Mouse (Mus musculus) lung, adult 2 months (tissue): ENCODE measurements around the gene Mcam. TPM values are rescaled to one million over a fixed set of nuclear protein-coding genes. Genes with fewer than 3 reads are reported as not detected.
A peak's percentile ranks its signal among the peaks of the same experiment; 100 is the strongest.

Experiments used
- DNase-seq: peaks from one replicate; pipeline ENCODE4 v3.0.0; 2022
- H3K4me1 ChIP-seq: fragments of 200-500 bp; 2 replicates; pipeline ENCODE4 v1.6.1; 2011; ENCODE audit warnings: low read length; ENCODE audit not compliant: control insufficient read depth, insufficient read depth
- H3K4me3 ChIP-seq: fragments of 200-500 bp; replicated peaks from 2 replicates; pipeline ENCODE3; 2011; ENCODE audit warnings: low read depth, mild to moderate bottlenecking, control low read depth, low read length; ENCODE audit errors: extremely low read depth
- CTCF ChIP-seq: fragments of 200-500 bp; IDR thresholded peaks from 2 replicates; pipeline ENCODE4 v1.5.1; 2011; ENCODE audit warnings: mild to moderate bottlenecking, low read length, control low read depth; ENCODE audit not compliant: insufficient read depth
- POLR2A ChIP-seq: fragments of 200-500 bp; IDR thresholded peaks from 2 replicates; pipeline ENCODE4 v1.6.1; 2011; ENCODE audit warnings: low read depth, mild to moderate bottlenecking, control low read depth, low read length, borderline replicate concordance; ENCODE audit errors: extremely low read depth
- WGBS: fragments of 180-500 bp; shearing (Covaris S2); methylation state at CpG from one replicate; pipeline ENCODE4 v1.1.7; 2018; 5-methylcytosine and 5-hydroxymethylcytosine counted together
- polyA plus RNA-seq: library from polyadenylated mRNA; depleted of rRNA; stranded (reverse); fragments of >200 nt; gene quantifications from 2 replicates; pipeline ENCODE4 v1.2.3, GENCODE M21; 2012; rRNA removed

The Mcam gene
- 170 and 209 TPM in 2 replicates for polyA plus RNA-seq

GRCm38 (mm10) chr9:44134101-44134850, at the start of gene Mcam:
Gene Mcam, plus strand, starts transcription at chr9:44134469.
- peaks cover 6% of the 10 kb centered on the region for H3K4me1 ChIP-seq
- peak within 1 kb of the TSS; percentile 65 for H3K4me3 ChIP-seq
- TF ChIP-seq POLR2A: peak; percentile 88
- no peak for TF ChIP-seq CTCF
- WGBS: under 1% methylated on average over 54 of the region's 55 CpGs
- peak; percentile 71 for DNase-seq

GRCm38 (mm10) chr9:44084659-44085229, 49.5 kb upstream of the Mcam start:
- TF ChIP-seq POLR2A: peak; percentile 77
- TF ChIP-seq CTCF: no peak
- peak overlapping the region; percentile 59 for H3K4me3 ChIP-seq
- WGBS: under 1% methylated on average over 62 of the region's 62 CpGs
- H3K4me1 ChIP-seq: peaks cover 12% of the 10 kb centered on the region
- peak; percentile 96 for DNase-seq

DNA sequence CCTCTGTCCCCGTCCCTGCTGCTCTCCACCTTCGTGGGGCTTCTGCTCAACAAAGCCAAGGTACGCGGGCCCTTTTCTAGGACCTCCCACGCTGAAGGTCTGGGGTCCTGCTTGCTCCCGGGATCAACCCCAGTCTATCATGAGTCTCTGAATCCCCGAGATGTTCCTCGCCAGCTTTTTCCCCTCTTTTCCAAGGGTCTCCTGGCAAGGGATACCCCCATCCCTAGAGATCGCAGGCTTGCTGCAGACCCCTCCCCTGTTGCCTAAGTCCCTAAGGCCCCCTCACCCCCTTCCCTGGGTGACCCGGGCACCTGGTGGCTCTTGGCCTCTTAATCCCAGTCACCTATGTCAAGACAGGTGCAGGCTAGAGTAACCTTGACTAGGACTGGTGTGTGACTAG, 49.0 kb upstream of the Mcam start:
- WGBS: 9% methylated on average over 10 of the region's 10 CpGs
- Histone ChIP-seq H3K4me1 (peaks cover 12% of the 10 kb centered on the region), H3K4me3 (peak overlapping the region; percentile 59)
- TF ChIP-seq POLR2A: no peak
- TF ChIP-seq CTCF: no peak
- no peak for DNase-seq

- TF ChIP-seq POLR2A (peak; percentile 14; the same call in 1 of the 2 replicates), CTCF (no peak)
- Histone ChIP-seq H3K4me1 (peaks cover 12% of the 10 kb centered on the region), H3K4me3 (peak overlapping the region; percentile 46)
- DNase-seq: no peak
- 60% methylated on average over 15 of the region's 15 CpGs for WGBS
Observed at GRCm38 (mm10) chr9:44085741-44086665, 48.3 kb upstream of the Mcam start.

GRCm38 (mm10) chr9:44086960-44087359, 47.3 kb upstream of the Mcam start:
- no peak for TF ChIP-seq POLR2A
- no peak for TF ChIP-seq CTCF
- 68% methylated on average over 10 of the region's 10 CpGs for WGBS
- peaks cover 12% of the 10 kb centered on the region for H3K4me1 ChIP-seq
- no peak for DNase-seq
- no peak overlapping the region for H3K4me3 ChIP-seq

DNA sequence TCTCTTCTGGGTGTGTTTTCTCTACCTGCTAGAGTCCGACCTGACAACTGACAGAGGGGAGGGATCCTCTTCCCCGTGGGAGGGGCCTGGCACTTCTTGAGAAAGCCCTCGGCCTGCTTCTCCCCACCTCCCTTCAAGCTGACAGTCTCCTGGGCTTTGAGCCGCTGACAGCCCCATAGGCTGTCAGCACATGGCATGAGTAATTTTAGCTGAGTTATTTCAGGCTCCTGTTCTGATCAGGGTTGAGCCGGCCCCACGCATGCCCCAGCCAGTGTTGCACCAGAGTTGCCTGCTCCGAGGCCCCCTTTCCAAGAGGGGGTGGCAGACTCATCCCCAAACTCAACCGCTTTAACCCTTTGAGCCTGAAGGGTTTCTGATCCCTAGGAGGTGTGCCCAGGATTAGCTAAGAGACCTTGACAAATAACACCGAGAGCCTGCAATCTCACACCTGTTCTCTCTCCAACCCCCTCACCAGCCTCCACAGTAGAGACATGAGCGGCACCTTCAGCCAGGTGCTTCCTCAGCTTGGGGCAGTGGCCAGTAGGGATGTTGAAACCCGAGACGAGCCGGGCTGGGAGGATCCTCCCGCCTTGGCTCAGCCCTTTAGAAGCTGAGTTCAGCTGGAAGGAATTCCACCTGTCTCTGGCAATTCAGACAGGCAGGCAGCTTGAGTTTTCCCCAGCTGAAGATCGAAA, 46.4 kb upstream of the Mcam start:
- TF ChIP-seq POLR2A (no peak), CTCF (no peak)
- Histone ChIP-seq H3K4me3 (no peak overlapping the region), H3K4me1 (peaks cover 12% of the 10 kb centered on the region)
- no peak for DNase-seq
- WGBS: 32% methylated on average over 15 of the region's 15 CpGs

DNA sequence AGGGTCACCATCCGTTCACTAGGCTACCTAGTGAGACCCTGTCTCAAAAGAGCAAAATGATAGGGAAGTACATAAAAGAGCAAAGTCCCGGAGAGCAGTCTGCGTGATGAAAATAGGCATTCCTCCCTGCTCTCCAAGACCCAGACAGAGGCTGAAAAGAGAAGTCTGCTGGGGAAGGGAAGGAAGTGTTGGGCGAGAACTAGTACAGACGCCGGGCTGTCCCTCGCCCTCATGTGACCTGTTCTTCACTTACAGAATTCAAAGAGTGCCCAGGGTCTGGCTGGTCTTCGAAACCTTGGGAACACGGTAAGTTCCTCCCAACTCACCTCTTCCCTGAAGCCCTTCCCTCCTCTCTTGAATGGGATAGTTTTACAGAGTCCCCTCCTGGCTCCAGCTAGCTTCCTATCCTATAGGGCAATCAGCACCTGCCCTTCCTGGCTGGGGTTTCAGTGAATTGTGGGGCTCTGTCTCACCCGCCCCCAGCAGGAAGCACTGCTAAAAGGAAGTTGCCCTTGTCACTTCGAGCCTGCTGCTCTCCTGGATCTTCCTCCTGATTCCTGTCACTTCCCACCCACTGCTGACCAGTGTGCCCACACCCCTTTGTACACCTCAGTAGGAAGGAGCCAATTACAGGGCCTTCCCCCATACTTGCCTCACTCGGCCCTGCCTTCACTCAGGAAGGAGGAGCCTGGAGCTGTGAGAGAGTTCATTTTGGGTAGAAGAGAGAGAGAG, 45.2 kb upstream of the Mcam start:
- Histone ChIP-seq H3K4me3 (no peak overlapping the region), H3K4me1 (peaks cover 12% of the 10 kb centered on the region)
- DNase-seq: no peak
- TF ChIP-seq POLR2A (no peak), CTCF (no peak)
- WGBS: 32% methylated on average over 12 of the region's 12 CpGs

GRCm38 (mm10) chr9:44093612-44094503, 40.4 kb upstream of the Mcam start:
- WGBS: 45% methylated on average over 24 of the region's 24 CpGs
- TF ChIP-seq POLR2A: no peak
- TF ChIP-seq CTCF: peak; percentile 67
- peak; percentile 79 for DNase-seq
- Histone ChIP-seq H3K4me3 (no peak overlapping the region), H3K4me1 (peaks cover 4% of the 10 kb centered on the region; the same call in 1 of the 2 replicates)
